Mouse (Mus musculus) bone marrow, adult 2 months (tissue): ENCODE results near the gene Fmc1. TPM values are rescaled to one million over a fixed set of nuclear protein-coding genes. Genes with fewer than 3 reads are reported as not detected.

ENCODE experiments used
- H3K27ac ChIP-seq: fragments of 200-500 bp; 2 replicates; pipeline ENCODE4 v1.5.1; 2012; ENCODE audit warnings: low read depth, mild to moderate bottlenecking, control low read depth, inconsistent platforms, low read length; ENCODE audit not compliant: control insufficient read depth, poor library complexity, insufficient read depth
- H3K4me1 ChIP-seq: fragments of 200-500 bp; 2 replicates; pipeline ENCODE4 v1.6.1; 2011; ENCODE audit warnings: low read length; ENCODE audit not compliant: control insufficient read depth, insufficient read depth
- H3K4me3 ChIP-seq: fragments of 200-500 bp; replicated peaks from 2 replicates; pipeline ENCODE3; 2011; ENCODE audit warnings: mild to moderate bottlenecking, low read depth, low read length, control low read depth; ENCODE audit not compliant: control insufficient read depth
- CTCF ChIP-seq: fragments of 200-500 bp; IDR thresholded peaks from 2 replicates; pipeline ENCODE4 v1.5.1; 2011; ENCODE audit warnings: low read length, control low read depth; ENCODE audit not compliant: control insufficient read depth, insufficient read depth
- POLR2A ChIP-seq: fragments of 200-500 bp; IDR thresholded peaks from 2 replicates; pipeline ENCODE4 v1.6.1; 2011; ENCODE audit warnings: low read depth, mild to moderate bottlenecking, control low read depth, low read length, borderline replicate concordance; ENCODE audit not compliant: control insufficient read depth
- WGBS: fragments of 180-500 bp; shearing (Covaris S2); methylation state at CpG from one replicate; pipeline ENCODE4 v1.1.7; 2018; 5-methylcytosine and 5-hydroxymethylcytosine counted together
- polyA plus RNA-seq: library from polyadenylated mRNA; stranded (reverse); fragments of >200 nt; gene quantifications from 2 replicates; pipeline ENCODE4 v1.2.4, GENCODE M21; 2011; ENCODE audit warnings: low replicate concordance; ENCODE audit not compliant: missing spikeins, insufficient read depth, insufficient read length

Fmc1 gene
- polyA plus RNA-seq = 22.7 and 28.7 TPM in 2 replicates

DNA sequence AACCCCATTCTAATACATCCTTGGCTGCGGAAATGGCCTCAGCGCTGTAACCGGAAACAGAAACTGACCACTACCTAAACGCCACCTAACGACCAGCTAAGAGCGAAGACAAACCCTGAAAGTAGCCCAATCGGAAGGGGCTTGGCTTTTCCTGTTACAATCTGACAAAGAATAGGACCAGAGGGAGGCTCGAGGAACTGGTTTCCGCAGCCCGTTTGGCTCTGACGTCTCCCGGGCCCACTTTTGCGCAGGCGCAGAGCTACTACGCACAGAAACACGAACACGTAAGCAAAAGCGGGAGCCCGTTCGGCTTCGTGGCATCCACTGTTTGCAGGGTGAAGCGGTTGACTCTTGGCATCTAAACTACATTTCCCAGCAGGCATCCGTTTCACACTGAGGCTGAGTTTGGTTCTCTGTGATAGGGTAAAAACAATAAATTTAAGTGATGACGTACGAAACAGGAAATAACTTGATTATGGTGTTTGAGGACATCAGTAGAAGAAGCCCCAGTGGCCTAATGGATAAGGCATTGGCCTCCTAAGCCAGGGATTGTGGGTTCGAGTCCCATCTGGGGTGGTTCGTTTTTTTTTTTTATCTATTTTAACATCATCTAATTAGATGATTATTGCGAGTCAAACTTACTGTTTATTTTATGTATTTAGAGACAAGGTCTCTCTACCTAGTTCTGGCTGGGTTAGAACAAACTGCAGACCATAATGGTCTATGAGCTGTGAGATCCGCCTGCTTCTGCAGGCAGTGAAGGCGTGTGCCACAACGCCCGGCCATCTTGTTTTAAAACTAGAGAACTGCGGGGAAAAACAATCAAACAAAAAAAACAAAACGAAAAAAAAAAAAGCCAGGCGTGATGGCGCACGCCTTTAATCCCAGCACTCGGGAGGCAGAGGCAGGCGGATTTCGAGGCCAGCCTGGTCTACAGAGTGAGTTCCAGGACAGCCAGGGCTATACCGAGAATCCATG is at the start of gene Fmc1:
TSS of gene Fmc1 (plus strand) at position 75 of the 978 bp plus-strand sequence.
- peak within 1 kb of the TSS; percentile 95 for H3K27ac ChIP-seq
- H3K4me1 ChIP-seq = no peaks in the 10 kb centered on the region; the same call in 1 of the 2 replicates
- H3K4me3 ChIP-seq = peak within 1 kb of the TSS; percentile 84
- no peak for TF ChIP-seq CTCF
- peak; percentile 85 for TF ChIP-seq POLR2A
- WGBS = 1% methylated on average over 41 of the region's 41 CpGs

DNA sequence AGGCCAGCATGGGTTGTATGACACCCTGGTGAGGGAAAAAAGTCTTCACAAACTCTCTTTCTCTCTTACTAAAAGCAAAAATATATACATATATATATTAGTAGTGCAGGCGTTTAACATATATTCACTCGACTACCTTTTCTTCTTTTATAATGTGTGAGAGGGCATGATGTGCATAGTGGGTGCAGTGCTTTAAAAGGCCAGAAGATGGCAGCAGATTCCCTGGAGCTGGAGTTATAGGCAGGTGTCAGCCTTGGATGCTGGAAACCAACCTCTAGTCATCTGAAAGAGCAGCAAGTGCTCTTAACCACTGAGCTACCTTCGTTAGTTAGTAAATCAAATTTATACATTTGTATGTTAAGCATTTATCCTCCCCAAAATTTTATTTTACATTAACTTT is 40.8 kb upstream of the Fmc1 start:
- TF ChIP-seq POLR2A (no peak), CTCF (peak; percentile 76)
- Histone ChIP-seq H3K4me3 (no peak overlapping the region), H3K27ac (no peak overlapping the region), H3K4me1 (no peaks in the 10 kb centered on the region)
- 76% methylated on average over 3 of the region's 3 CpGs for WGBS

DNA sequence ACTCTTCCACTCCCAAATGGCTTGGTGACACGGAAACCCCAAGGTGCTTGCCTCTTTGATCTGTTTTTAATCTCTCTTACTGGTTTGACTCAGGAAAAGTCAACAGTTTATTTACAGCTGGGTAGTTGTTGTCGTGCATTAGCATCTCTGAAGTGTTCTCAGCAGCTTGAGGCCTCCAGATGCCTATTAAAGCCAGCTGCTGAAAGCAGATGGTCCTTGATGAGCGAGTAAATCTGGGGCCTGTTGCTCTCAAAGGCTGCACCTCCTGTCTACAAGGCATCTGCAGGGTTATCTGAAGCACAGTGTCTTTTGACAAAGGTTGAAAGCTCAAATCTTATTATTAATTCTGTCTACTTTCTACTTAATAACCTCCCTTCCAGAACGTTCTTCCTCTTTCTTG is 37.7 kb upstream of the Fmc1 start:
- no peak for TF ChIP-seq CTCF
- TF ChIP-seq POLR2A = no peak
- no peaks in the 10 kb centered on the region; the same call in 1 of the 2 replicates for H3K4me1 ChIP-seq
- WGBS = 85% methylated on average over 4 of the region's 4 CpGs
- H3K4me3 ChIP-seq = no peak overlapping the region
- no peak overlapping the region for H3K27ac ChIP-seq

DNA sequence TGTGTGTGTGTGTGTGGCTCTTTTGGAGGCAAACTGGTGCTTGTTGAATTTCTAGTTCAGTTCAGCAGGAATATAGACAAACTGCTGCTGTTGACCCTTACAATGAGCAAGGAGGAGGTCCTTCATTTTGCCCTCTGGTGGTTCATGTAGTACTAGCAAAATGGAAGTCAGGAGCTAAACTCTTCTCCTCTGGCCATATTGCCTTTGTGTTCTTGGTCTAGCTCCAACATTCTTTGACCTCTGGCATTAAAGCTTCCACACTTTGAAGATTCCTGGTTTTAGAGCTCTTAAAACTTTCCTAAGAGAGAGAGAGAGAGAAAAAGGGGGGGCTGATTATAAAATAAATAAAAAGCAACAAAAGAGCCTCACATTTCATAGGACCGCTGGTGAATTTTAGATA is 21.2 kb upstream of the Fmc1 start:
- TF ChIP-seq CTCF (no peak), POLR2A (no peak)
- Histone ChIP-seq H3K4me3 (no peak overlapping the region), H3K27ac (no peak overlapping the region), H3K4me1 (peaks cover 2% of the 10 kb centered on the region; the same call in 1 of the 2 replicates)
- WGBS = 91% methylated on average over 1 of the region's 1 CpGs

DNA sequence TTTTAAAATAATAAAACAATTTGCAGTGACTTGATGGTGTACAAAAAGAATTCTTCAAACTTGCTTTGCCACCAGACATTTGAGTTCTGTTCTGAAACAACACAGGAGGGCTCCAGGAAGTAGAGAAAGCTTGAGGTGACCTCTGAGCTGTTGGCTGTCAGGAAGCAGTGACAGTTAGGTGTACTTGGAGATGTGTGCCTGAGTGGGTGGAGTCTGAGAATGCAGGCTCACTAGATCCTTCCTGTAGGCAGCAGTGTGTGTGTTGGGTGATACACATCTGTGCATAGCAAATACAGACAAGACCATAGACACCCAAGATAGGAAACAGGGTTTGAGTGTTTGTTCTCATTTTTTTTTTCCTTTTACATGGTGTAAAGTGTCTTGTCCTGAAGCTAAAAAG is 20.5 kb upstream of the Fmc1 start:
- TF ChIP-seq CTCF = no peak
- TF ChIP-seq POLR2A = no peak
- Histone ChIP-seq H3K4me1 (peaks cover 2% of the 10 kb centered on the region; the same call in 1 of the 2 replicates), H3K27ac (no peak overlapping the region), H3K4me3 (no peak overlapping the region)

DNA sequence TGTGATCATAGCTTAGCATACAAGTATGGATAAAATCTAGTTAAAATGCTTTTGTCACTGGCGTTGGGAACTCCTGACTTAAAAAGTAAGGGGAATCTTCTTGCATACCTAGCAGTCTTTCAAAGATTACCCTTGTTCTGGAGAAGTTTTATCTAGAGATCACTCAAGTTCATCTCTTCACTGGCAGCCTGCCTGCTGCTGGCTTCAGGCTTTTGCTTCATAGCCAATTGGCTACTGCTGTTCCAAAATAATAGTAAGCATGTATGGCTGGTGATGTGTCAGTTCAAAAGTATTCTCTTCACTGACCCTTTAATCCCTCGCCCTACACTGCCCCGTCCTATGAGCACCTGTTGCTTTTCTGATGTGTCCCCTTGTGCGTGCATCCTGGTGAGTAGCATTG is 18.1 kb upstream of the Fmc1 start:
- Histone ChIP-seq H3K4me1 (peaks cover 2% of the 10 kb centered on the region; the same call in 1 of the 2 replicates), H3K27ac (no peak overlapping the region), H3K4me3 (no peak overlapping the region)
- WGBS = 90% methylated on average over 4 of the region's 4 CpGs
- TF ChIP-seq CTCF (no peak), POLR2A (no peak)

DNA sequence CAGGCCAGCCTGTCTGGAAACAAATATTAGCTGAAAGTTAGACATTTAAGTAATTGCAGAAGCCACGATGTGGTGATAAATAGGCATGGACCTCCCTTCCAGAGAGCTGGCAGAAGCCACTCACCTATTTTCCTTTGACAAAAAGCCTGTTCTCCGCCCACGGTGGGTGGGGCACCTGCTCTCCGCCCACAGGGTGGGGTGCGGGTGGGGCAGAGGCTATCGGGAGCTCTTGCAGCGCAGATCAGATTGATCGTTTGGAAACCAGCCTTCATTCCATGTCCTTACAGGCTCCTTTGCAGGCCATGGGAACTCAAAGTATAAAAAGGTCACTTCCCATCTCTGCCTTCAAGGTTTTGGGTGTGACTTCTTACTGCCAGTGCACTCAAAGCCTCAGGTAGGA is 9.5 kb upstream of the Fmc1 start:
- WGBS = 29% methylated on average over 8 of the region's 8 CpGs
- Histone ChIP-seq H3K4me1 (no peaks in the 10 kb centered on the region), H3K4me3 (no peak overlapping the region), H3K27ac (no peak overlapping the region)
- no peak for TF ChIP-seq CTCF
- no peak for TF ChIP-seq POLR2A

DNA sequence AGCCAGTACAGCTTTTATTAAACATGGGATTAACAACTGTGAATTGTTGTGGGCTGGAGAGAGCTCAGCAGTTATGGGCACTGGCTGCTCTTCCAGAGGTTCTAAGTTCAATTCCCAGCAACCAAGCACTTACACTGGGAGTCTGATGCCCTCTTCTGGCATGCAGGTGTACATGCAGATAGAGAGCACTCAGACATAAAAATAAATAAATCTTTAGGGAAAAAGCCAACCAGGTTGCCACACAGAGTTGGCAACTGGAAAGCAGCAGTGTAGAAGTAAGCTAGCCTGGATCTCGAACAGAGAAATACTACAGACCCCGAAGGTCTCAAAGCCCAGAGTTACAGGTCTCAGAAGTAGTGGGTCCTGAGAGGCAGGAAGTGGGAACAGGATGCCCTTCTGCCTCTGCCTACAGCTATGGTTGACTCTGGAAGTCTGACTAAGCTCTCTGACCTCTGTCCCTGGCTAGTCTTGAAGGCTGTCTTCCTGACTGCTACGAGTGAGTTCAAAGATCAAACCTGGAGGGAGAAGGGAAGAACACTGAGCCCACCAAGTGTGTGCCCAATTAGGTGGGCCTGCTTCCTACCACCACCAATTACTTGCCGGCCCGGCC is 2.0 kb upstream of the Fmc1 start:
- TF ChIP-seq CTCF (0 out of 2 replicates have a peak, but pooled peaks have one; percentile 29), POLR2A (no peak)
- Histone ChIP-seq H3K4me1 (no peaks in the 10 kb centered on the region; the same call in 1 of the 2 replicates), H3K27ac (0 out of 2 replicates have a peak overlapping the region, but pooled peaks have one; percentile 34), H3K4me3 (no peak overlapping the region)
- 36% methylated on average over 5 of the region's 5 CpGs for WGBS
